In the genomic region with DNA sequence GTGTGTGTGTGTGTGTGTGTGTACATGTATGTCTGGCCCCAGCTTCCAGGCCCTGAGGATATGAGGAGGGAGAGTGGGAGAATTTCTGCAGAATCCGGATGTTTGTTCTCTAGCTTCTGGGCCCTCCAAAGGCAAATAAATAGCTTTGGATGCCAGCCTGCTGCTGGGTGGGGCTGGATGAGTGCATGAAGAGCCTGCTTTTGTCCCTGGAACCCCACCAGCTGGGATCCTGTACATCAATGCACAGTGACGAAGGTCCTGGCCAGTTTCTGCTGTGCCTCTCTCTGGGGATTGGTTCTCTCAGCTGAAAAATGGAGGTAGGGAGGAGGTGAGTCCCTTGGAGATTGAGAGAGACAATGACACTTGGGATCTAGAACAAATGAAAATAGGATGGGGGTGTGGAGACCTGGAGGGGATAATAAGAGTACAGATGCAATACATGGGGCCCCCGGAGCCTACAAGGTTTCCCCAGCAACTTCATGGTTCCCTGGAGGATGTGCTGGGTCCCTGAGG, we compare ENCODE assay signal across 17 mouse cellular contexts. TPM values are rescaled to one million over a fixed set of nuclear protein-coding genes. Genes with fewer than 3 reads are reported as not detected.
DNase-seq lines count a peak whose midpoint lies in the region; ATAC-seq and TF ChIP-seq lines count a peak whose summit lies in the region.
"Had no signal": no experiment of that assay in that cellular context is flagged by ENCODE, and none has a peak within 500 bp of the region (broad histone marks: within the 10 kb centered on the region; RNA-seq: fewer than 3 reads in every experiment).

No protein-coding gene starts in this region.

- intact Hi-C loops in heart, postnatal 10 days (cut with DNase I): loop anchor here (2.0 kb wide), 1 partner anchor 21 kb away; no protein-coding TSS in a partner anchor

- no peaks in the 10 kb centered on the region for H3K36me3 ChIP-seq in heart, embryonic 10.5 days
- H3K36me3 ChIP-seq in kidney, embryonic 16.5 days (ENCODE audit: insufficient read depth, low read length): no peaks in the 10 kb centered on the region
- H3K36me3 ChIP-seq: G1E; limb, embryonic 13.5 days; liver, embryonic 15.5 days; midbrain, embryonic 15.5 days; stomach, embryonic 15.5 days had no signal

- 81% methylated on average over 3 of the region's 3 CpGs for WGBS in heart, embryonic 10.5 days
- 80% methylated on average over 3 of the region's 3 CpGs for WGBS in kidney, embryonic 16.5 days

- H3K27me3 ChIP-seq in heart, embryonic 10.5 days (ENCODE audit: insufficient read depth, poor library complexity, severe bottlenecking): peaks cover 13% of the 10 kb centered on the region; the same call in 1 of the 2 replicates
- H3K27me3 ChIP-seq in kidney, embryonic 16.5 days (ENCODE audit: insufficient read depth, low read length): no peaks in the 10 kb centered on the region
- H3K27me3 ChIP-seq: limb, embryonic 13.5 days; liver, embryonic 15.5 days; midbrain, embryonic 15.5 days; stomach, embryonic 15.5 days had no signal

- no peak overlapping the region for H3K9ac ChIP-seq in kidney, embryonic 16.5 days (replicated peaks; ENCODE audit: low read length)
- H3K9ac ChIP-seq: limb, embryonic 13.5 days; liver, embryonic 15.5 days; midbrain, embryonic 15.5 days; stomach, embryonic 15.5 days had no signal

- H3K9me3 ChIP-seq in heart, embryonic 10.5 days: no peaks in the 10 kb centered on the region
- no peaks in the 10 kb centered on the region for H3K9me3 ChIP-seq in kidney, embryonic 16.5 days (ENCODE audit: low read length)
- H3K9me3 ChIP-seq: G1E; limb, embryonic 13.5 days; liver, embryonic 15.5 days; midbrain, embryonic 15.5 days; stomach, embryonic 15.5 days had no signal

- no peak overlapping the region for H3K4me3 ChIP-seq in heart, embryonic 10.5 days
- H3K4me3 ChIP-seq in kidney, embryonic 16.5 days (ENCODE audit: low read length): no peak overlapping the region
- H3K4me3 ChIP-seq in cortical plate, adult 2 months (ENCODE audit: insufficient read depth, low read length): no peak overlapping the region
- H3K4me3 ChIP-seq: erythroblast, embryonic 14.5 days; limb, embryonic 13.5 days; liver, embryonic 15.5 days; midbrain, embryonic 15.5 days; stomach, embryonic 15.5 days had no signal

- ATAC-seq in kidney, embryonic 16.5 days (ENCODE audit: low FRiP score, low TSS enrichment): no peak
- ATAC-seq: hindbrain, embryonic 16.5 days; midbrain, embryonic 15.5 days had no signal

- no peak for DNase-seq in heart, embryonic 10.5 days (ENCODE audit: low spot score)
- DNase-seq in heart, postnatal 10 days: no peak
- DNase-seq in kidney, postnatal 14 days: peak; percentile 38
- DNase-seq in brain, adult 2 months (ENCODE audit: low read depth, low spot score): peak; percentile 67
- no peak for DNase-seq in urinary bladder, postnatal 4 days (ENCODE audit: low spot score in 2 of 2)
- DNase-seq: cerebellum, adult 8-10 months; retina, postnatal 1 day had no signal

- TF ChIP-seq POLR2A in cortical plate, adult 2 months (IDR thresholded peaks at IDR 0.05; ENCODE audit: extremely low read depth, insufficient read depth, low read length): no peak

- H3K27ac ChIP-seq in heart, embryonic 10.5 days: peak overlapping the region; percentile 76
- no peak overlapping the region for H3K27ac ChIP-seq in kidney, embryonic 16.5 days (ENCODE audit: low read length)
- H3K27ac ChIP-seq in cortical plate, adult 2 months (ENCODE audit: insufficient read depth, low read length): peak overlapping the region; percentile 45; the same call in 1 of the 2 replicates
- H3K27ac ChIP-seq: limb, embryonic 13.5 days; liver, embryonic 15.5 days; macrophage; midbrain, embryonic 15.5 days; stomach, embryonic 15.5 days had no signal

- no peak for TF ChIP-seq CTCF in cortical plate, adult 2 months (IDR thresholded peaks at IDR 0.05; ENCODE audit: extremely low read depth, insufficient read depth, low read length)

- H3K4me1 ChIP-seq in heart, embryonic 10.5 days: peaks cover 22% of the 10 kb centered on the region
- peaks cover 8% of the 10 kb centered on the region for H3K4me1 ChIP-seq in kidney, embryonic 16.5 days (ENCODE audit: insufficient read depth, low read length)
- H3K4me1 ChIP-seq in cortical plate, adult 2 months (ENCODE audit: control insufficient read depth, insufficient read depth, low read length): peaks cover 22% of the 10 kb centered on the region
- H3K4me1 ChIP-seq: midbrain, embryonic 15.5 days had no signal

- no peak overlapping the region for H3K4me2 ChIP-seq in kidney, embryonic 16.5 days (replicated peaks; ENCODE audit: low read depth, low read length)
- H3K4me2 ChIP-seq: limb, embryonic 13.5 days; liver, embryonic 15.5 days; midbrain, embryonic 15.5 days; stomach, embryonic 15.5 days had no signal

RNA-seq across cellular contexts. Expression of a gene that starts 50.5 kb away (rescaled TPM):
- 1.6 and 12.0 TPM in 2 replicates for polyA plus RNA-seq in heart, embryonic 10.5 days (2016; fragmentation: Nextera tagmentation; extraction: Ambion mirVana)
- 10 to 100 TPM; 65.2 to 70.1 TPM for total RNA-seq in heart, postnatal 10 days (2021)
- polyA plus RNA-seq in kidney, embryonic 16.5 days (2015; fragmentation: Nextera tagmentation; extraction: Ambion mirVana): 31.6 and 46.5 TPM in 2 replicates
- 223 and 236 TPM in 2 replicates for polyA plus RNA-seq in cortical plate, adult 2 months (2012; rRNA removed)
- polyA plus RNA-seq: G1E had no signal

Comparison
In these comparisons a context has a peak if more than half of its experiments do, and no peak if none do; other contexts are left out.
1. DNase-seq: peak in kidney, postnatal 14 days (single experiment) and brain, adult 2 months (single experiment); none in heart, embryonic 10.5 days (single experiment), heart, postnatal 10 days (0 of 2) and urinary bladder, postnatal 4 days (0 of 2).